Mouse (Mus musculus): Measurements from ENCODE around the gene Rnf144b. TPM values are rescaled to one million over a fixed set of nuclear protein-coding genes. Genes with fewer than 3 reads are reported as not detected.

The Rnf144b gene
- total RNA-seq, 1 experiment from 2014 or later, result 7.6 TPM

DNA sequence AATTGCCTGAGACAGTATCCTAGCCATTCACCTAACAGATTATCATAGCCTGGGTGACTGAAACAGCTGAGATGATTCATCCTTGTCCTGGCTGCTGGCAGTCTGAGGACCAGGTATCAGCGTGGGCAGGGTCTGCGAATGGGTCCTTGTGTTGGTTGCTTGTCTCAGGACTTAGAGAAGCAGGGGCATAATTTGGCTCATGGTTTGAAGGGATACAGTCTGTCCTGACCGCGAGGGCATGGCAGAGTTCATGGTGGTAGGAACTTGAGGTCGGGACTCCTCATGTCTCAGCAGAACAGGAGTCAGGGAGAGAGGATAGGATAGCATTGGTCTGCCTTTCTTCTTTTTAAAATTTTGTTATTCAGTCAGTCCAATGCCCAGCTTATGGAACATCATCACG lies 121.1 kb downstream of the Rnf144b start:
- ATAC-seq (replicated peaks; ENCODE audit: insufficient number of reproducible peaks, low FRiP score, low TSS enrichment, poor library complexity, severe bottlenecking), result no peak

DNA sequence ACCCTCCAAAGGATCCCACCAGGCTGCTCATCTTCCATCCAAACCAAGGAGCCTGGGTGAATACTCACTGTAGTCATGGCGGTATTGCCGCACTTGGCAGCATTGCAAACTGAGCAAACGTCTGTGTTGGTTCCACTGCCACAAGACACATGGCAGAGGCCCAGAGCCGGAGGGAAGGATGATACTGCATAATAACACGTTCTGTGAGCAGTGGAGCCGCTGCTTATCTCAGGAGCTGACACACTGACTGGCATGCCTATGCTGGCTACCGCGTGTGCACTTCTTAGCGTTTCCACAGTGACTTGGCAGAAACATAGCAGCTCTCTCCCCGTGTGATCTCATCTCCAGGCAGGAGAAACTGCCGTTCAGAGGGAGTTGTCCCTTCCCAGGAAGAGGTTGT lies 122.3 kb downstream of the Rnf144b start:
- no peak for ATAC-seq (replicated peaks; ENCODE audit: insufficient number of reproducible peaks, low FRiP score, low TSS enrichment, poor library complexity, severe bottlenecking)

DNA sequence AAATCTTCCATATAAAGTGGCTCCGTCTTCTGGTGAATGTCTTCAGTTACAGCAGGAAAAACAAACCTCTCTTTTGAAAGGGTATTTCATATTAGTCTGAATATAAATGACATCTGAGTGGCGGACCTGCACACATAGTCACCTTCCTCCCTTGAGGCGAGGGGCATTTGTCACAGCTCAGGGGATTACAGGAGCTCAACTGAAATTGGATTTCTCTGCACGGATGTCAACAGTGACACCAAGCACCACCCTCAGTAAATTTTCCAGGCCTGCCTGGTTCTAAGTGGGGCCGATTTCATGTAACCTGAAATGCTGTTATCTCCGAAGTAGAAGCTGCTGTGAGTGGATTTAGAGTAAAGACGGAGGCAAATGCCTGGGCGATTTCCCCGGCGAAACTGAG lies 124.0 kb downstream of the Rnf144b start:
- no peak for ATAC-seq (replicated peaks; ENCODE audit: insufficient number of reproducible peaks, low FRiP score, low TSS enrichment, poor library complexity, severe bottlenecking)

DNA sequence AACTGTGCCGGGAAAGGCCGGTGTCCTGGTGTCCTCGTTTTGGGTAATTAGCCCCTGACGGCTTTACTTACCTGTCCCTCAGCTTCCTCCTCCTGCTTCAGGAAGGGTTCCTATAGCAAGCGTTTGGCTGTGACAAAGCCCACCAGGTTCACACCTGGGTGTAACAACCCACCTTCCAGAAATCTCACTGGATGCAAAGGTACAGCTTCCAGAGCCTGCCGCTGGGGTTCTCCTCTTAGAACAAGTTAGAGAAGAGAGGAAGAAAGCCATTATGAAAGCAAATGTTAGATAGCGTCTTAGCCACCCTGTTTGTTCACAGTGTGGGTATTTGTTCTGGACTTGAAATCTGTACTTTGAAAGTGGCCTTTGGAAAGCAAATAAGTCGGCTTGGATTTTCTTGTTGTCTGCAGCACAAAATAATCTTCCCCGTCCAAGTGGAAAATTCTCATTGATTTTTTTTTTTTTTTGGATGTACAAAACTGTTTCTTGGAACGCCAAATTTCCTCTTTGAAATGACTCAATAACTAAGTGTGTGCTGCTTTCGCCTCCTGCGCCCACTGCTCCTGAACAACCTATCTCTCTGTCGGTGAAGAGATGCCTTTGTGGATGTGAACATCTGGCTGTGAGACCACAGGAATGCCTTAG lies 124.8 kb downstream of the Rnf144b start:
- ATAC-seq (replicated peaks; ENCODE audit: insufficient number of reproducible peaks, low FRiP score, low TSS enrichment, poor library complexity, severe bottlenecking), result no peak

DNA sequence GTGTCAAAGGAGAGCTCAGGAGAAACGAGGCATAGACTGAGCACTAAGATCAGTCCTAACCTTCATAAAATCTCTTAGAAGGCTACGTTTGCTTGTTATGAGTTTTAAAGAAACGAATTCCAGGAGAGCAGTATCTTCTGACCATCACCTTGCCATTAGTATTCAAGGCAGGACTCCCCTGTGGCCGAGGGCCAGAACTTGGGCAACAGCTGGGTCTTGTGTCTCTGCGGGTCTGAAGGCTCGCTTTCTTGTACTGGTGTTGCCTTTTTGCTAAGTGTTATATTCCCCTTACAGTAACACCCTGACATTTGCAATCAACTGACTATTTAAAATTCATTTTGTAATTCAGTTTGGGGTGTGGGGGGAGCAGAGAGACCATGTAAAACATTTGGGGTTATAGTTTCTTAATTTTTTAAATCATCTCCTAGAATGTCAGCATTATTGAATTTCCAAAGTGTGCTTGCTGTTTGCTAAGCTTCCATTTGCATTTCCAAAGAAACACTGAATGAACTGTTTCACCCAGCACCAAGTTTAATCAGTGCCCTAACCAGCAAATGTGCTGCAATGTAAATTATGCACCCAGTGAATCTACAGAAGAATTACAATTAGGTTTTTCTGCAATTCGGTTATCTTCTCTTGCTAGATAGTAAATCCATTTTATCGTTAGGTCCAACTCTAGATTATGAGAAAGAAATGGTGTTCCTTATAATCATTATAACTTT lies 126.0 kb downstream of the Rnf144b start:
- ATAC-seq (replicated peaks; ENCODE audit: insufficient number of reproducible peaks, low FRiP score, low TSS enrichment, poor library complexity, severe bottlenecking), result no peak

DNA sequence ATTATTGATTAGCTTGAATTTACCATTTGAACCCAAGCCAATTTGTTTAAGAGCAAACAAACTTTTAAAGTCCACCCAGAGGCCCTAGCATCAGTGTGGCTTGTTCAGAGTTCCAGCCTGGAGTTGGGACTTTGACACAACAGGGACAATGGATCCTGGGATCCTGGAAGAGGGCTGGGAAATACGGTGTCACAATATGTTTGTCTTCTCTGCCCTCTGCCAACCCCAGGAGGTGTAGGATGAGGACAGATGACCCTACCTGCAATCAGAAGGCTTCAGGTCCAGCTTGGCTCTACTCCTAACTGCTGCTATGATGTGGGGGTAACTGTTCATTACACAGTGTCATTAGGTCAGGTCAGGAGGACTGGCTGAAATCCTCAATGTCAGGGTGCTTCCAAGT lies 128.2 kb downstream of the Rnf144b start:
- ATAC-seq (replicated peaks; ENCODE audit: insufficient number of reproducible peaks, low FRiP score, low TSS enrichment, poor library complexity, severe bottlenecking), result no peak

DNA sequence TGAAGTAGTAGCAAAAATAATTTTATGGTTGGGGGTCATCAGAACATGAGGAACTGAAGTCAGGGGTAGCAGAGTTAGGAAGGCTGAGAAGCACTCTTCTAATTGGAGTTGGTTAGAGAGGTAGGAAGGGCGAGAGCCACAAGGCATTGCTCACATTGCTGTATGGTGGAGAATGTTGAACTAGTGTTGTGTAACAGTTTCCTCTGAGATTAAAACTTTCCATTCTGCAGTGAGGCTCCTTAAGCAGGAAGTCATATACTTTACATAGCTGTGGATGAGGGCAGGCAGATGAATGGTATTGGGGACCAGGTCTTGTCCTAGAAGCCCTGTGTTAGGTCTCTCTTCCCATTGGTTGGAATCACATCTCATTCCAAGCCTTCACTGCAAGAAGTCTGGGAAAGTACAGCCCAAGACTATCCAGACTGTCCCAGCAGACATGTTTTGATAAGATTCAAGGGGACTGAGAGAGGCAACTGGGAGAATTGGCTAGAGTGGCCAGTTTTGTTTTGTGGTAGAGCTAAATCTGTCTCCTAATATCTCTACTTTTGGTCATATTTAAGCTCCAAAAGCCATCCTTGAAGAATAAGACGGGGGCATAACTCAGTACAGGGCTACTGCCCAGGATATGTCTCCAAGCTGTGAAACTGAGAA lies 128.8 kb downstream of the Rnf144b start:
- ATAC-seq (replicated peaks; ENCODE audit: insufficient number of reproducible peaks, low FRiP score, low TSS enrichment, poor library complexity, severe bottlenecking), result 0 out of 2 replicates have a peak, but pooled peaks have one; percentile 22

DNA sequence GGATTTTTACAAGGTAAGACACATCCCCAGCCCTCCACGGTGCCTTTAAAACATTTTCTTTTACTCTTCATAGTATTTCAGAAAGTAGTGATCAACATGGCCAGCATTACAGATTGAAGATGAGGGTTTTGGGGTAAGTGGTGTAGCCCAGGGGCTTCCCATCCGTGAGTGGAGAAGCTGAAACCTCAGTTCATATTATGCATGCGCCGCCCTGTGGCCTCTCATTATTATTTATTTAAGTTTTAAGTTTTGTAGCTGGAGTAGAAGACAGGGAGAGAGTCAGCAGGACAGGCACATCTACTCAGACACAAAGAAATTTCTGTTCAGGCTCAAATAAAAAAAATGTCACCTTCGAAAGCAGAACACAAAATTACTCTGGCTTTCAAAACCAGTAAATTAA lies 131.3 kb downstream of the Rnf144b start:
- no peak for ATAC-seq (replicated peaks; ENCODE audit: insufficient number of reproducible peaks, low FRiP score, low TSS enrichment, poor library complexity, severe bottlenecking)

DNA sequence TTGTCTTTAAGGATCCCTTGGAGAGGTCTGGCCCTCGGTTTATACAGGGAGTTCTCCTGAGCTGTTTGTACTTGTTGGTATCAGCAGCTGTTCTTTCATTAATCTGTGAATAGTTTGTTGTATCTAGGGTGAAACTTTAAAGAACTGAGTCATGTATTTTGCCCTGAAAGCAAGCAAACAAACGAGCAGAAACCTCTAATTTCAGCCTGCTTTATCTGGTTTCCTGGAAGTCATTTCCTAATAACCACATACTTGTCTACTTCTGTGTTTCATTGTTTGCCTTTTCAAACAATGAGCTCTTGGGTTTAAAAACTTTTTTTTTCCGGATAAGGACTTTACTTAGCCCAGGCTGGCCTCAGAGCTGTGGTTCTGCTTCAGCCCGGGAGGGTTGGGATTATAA lies 136.8 kb downstream of the Rnf144b start:
- ATAC-seq (replicated peaks; ENCODE audit: insufficient number of reproducible peaks, low FRiP score, low TSS enrichment, poor library complexity, severe bottlenecking), result no peak

DNA sequence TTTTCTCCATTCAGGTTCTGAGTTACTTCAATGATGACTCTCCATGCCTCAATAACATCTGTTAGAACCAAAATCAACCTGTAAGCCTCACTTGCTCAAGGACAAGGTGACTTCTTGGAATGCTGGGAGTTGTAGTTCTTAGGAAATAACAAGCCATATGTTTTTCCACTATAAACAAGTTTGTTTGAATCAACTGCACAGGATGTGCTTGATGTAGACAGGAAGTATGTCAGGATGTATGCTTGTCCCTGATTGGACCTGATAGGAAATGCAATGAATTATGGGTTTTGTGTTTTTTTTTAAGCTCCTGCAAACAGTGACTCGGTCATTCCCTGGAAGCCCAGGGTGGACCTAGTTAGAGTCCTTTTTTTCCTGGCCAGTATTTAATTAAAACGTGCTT lies 139.5 kb downstream of the Rnf144b start:
- ATAC-seq (replicated peaks; ENCODE audit: insufficient number of reproducible peaks, low FRiP score, low TSS enrichment, poor library complexity, severe bottlenecking), result no peak

DNA sequence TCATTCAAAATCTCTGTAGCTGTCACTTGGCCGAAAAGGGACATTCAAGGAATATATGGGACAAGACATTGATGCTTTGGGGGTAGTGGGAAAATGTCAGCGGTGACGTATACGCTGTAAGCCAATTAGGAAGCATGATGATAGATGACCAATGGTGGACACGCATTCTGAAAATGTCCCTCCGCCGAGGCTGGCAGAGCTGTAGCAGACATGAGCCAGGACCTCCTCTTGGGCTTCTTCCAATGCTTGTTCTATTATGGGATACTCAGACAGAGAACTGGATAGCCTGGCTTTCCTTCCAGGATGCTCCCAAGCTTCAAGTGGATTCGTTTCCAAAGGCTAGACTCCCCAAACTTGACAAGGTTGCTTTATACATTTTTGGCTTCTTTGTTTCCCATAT lies 141.9 kb downstream of the Rnf144b start:
- ATAC-seq (replicated peaks; ENCODE audit: insufficient number of reproducible peaks, low FRiP score, low TSS enrichment, poor library complexity, severe bottlenecking), result no peak

DNA sequence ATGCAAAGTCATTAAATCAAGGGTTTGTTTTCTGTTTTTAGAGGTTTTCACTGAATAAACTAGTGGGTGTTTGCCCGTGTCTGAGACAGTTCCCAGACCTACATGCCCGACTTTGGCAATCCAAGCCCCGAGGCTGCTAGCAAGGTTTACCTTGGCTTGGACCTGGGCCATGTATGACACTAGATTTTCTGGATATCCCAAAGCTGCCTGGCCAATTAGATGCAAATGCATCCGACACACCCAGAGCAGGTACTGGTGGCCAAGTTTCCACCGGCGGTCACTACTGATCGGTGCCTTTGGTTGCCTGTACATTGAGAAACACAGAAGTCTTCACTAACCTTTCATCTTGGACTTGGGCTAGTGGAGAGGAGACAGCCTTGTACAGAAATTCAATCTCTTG lies 144.0 kb downstream of the Rnf144b start:
- ATAC-seq (replicated peaks; ENCODE audit: insufficient number of reproducible peaks, low FRiP score, low TSS enrichment, poor library complexity, severe bottlenecking), result no peak

DNA sequence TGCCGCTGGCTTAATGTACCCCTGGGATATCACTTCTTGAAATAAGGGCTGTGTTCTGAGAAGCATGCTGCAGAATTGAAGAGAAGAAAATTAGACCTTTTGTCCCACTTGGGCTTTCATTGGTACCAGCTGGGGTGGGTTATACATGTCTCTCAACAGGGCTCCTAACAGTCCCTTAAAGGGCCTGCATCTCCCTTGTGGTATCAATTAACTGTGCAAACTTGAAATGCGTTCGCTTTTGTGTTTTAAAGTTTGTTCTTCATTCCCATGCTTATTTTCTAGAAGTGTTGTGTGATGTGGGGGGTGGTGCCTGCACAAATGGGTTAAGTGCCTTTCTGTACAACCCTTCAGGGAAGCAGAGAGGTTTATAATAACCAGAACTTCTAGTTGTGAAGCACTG lies 145.8 kb downstream of the Rnf144b start:
- ATAC-seq (replicated peaks; ENCODE audit: insufficient number of reproducible peaks, low FRiP score, low TSS enrichment, poor library complexity, severe bottlenecking), result no peak

DNA sequence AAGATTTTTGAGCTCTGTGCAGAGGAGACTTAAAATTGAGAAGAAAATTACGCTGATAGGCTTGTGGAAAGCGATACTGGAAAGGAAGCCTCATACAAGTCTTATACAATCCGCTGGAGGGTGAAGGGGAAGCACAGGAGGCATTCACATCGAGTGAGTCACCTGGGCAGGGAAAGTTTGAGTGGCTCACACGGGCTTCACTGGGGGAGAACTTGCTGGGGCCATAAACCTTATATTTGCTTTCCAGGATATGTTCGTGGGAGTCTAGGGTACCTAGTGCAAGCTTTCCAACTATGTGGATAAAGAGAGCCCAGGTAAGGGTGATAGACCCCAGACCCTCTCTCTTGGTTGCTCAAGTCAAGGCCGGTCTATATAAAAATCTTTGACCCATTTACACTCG lies 150.5 kb downstream of the Rnf144b start:
- ATAC-seq (replicated peaks; ENCODE audit: insufficient number of reproducible peaks, low FRiP score, low TSS enrichment, poor library complexity, severe bottlenecking), result no peak

DNA sequence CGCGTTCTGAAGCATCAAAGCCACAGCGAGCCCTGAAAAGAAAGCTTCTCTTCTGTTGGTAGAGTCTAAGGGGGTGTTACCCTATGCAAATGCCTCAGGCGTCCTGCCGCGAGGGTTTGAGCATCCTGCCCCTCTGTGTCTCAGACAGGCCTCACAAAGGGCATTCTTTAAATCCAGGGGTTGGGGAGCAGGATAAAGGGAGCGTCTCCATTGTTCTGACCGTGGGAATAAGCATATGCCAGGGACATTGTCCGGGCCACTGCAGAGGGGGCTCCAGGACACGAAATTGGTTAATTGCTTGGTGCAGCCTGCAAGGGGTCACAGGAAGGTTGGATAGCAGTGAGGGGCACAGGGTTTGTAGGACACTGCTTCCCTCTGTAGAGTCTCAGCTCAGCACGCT lies 151.0 kb downstream of the Rnf144b start:
- ATAC-seq (replicated peaks; ENCODE audit: insufficient number of reproducible peaks, low FRiP score, low TSS enrichment, poor library complexity, severe bottlenecking), result no peak

DNA sequence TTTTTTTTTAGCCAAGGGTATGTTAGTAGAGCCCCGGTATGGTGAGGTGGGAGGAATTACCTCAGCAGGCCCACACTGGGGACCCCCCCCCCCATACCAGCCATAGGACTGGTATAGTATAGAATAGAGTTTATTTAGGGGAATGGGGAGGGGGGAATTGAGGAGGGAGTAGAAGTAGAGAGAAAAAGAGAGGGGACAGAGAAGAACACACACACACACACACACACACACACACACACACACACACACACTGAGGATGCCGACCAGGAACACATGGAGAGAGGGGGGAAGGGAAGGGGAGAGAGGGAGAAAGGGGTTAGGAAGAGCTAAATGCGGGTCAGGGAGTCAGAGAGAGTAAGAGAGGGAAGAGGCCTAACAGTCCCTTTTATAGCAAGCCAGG lies 151.7 kb downstream of the Rnf144b start:
- no peak for ATAC-seq (replicated peaks; ENCODE audit: insufficient number of reproducible peaks, low FRiP score, low TSS enrichment, poor library complexity, severe bottlenecking)

DNA sequence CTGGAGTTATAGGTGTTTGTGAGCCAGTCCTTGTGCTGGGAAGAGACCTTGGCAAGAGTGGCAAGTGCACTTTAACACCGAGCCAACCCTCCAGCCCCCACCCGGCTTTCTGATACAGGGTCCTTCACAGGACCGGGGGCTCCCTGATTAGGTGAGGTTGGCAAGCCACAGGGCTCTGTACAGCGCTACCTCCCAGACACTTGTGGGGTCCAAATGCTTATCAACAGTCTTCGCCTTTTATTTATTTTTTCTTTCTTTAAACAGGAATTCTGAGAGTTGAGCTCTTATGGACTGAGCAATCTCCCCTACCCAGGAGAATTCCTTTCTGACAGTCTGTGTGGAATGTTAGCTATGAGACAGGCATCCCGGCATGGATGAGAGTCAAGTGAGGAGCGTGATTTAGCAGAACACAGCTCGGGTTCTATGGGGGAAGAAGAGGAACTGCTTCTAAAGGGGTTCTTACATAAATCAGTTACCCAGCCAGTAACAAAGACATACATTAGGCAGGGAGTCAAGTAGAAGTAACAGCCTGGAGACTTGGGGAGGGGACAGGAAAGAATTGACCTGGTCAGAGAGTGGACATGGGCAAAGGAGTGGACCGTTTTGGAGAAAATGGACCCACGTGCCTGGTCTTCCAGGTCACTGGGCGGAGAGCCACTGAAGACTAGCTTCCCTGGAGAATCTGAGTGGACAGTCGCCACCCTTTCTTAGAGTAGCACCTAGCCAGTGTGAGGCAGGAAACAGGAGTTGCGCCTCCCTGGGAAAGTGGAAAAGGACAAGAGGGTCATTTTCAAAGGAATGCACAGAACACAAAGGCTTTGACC lies 154.8 kb downstream of the Rnf144b start:
- ATAC-seq (replicated peaks; ENCODE audit: insufficient number of reproducible peaks, low FRiP score, low TSS enrichment, poor library complexity, severe bottlenecking), result no peak

DNA sequence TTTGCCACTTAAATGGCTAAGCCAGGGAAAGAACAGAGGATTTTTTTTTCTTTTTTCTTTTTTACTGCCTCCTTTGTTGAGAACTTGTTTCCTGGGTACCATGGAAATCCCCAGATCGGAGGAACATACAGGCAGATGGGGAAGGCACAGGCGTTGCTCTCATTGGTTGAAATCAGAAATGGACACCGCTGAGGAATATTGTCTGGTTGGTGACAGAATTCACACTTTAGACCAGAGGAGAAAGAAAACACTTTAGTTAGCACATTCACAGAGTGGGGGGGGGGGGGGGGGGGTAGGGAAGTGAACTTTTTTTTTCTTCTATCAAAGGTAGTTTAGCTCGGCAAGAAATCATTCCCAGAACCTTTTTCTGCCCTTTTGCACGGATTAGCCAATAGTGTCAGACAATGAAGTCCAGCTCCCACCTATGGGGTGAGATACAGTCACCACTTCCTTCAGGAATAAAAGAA lies 155.4 kb downstream of the Rnf144b start:
- no peak for ATAC-seq (replicated peaks; ENCODE audit: insufficient number of reproducible peaks, low FRiP score, low TSS enrichment, poor library complexity, severe bottlenecking)

DNA sequence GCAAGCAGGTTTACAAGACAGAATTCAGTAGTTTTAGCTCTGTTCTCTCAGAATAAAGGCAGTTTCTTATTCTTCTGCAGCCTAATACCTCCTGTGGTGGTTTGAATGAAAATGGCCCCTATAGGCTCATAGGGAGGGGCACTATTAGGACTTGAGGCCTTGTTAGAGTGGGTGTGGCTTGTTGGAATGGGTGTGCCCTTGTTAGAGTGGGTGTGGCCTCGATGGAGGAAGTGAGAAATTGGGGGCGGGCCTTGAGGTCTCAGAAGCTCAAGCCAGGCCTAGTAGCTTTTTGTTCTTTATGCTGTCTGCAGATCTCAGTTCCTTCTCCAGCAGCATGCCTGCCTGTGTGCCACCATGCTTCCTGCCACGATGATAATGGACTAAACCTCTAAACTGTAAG lies 159.8 kb downstream of the Rnf144b start:
- ATAC-seq (replicated peaks; ENCODE audit: insufficient number of reproducible peaks, low FRiP score, low TSS enrichment, poor library complexity, severe bottlenecking), result no peak
